Mouse (Mus musculus) thymus, adult 2 months (tissue): ENCODE measurements around the gene Rufy4.
A peak's percentile ranks its signal among the peaks of the same experiment; 100 is the strongest.

Experiments used
- CTCF ChIP-seq: fragments of 200-500 bp; IDR thresholded peaks from 2 replicates; pipeline ENCODE4 v1.5.1; 2012; ENCODE audit warnings: mild to moderate bottlenecking, control low read depth, low read length, moderate library complexity, borderline replicate concordance; ENCODE audit not compliant: control insufficient read depth, poor library complexity, insufficient read depth; ENCODE audit errors: extremely low read depth
- POLR2A ChIP-seq: fragments of 200-500 bp; IDR thresholded peaks from 2 replicates; pipeline ENCODE4 v1.6.1; 2012; ENCODE audit warnings: mild to moderate bottlenecking, low read length, control low read depth, moderate library complexity; ENCODE audit not compliant: control insufficient read depth, poor library complexity, insufficient read depth; ENCODE audit errors: extremely low read depth

DNA sequence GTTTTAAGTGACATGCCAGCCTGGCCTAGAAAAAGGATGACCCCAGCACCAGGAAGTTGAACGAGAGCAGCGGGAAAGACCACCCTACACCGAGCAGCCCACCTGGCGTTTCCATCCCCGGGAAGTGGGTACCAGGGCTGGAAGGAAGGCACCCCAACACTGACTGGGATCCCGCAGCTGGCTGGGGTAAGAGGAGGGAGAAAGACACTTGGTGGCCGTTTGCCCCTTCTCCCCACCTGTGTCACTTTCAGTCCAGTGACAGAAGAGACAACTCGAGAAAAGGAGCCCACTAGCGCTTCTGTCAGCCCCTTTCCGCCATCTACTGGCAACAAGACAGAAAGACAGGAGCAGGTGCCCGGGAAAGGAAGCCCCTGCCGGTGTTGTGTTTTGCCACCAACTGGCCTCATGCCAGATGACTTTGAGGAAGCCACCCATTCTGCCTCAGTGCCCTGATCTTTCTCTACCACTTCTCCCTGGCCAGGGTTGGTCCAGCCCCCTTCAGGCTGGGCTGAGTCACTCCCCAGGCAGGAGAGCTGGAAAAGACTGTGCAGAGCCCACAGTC is at the start of gene Rufy4:
- TF ChIP-seq CTCF (peak; percentile 86; the same call in 1 of the 2 replicates), POLR2A (no peak)
